Mouse (Mus musculus) effector memory CD4-positive, alpha-beta T cell, adult 5 months (primary cell): ENCODE measurements around the gene Egln2. TPM values are rescaled to one million over a fixed set of nuclear protein-coding genes. Genes with fewer than 3 reads are reported as not detected.

Experiments
- polyA plus RNA-seq: library from polyadenylated mRNA; unstranded; fragments of 100-300 nt; shearing (Covaris generic); gene quantifications from one replicate; pipeline ENCODE4 v1.2.1, GENCODE M21; 2017

The Egln2 gene
- 73.8 TPM for polyA plus RNA-seq

GRCm38 (mm10) chr7:27166614-27167474 lies at the start of gene Egln2:
Gene Egln2, minus strand, starts transcription at chr7:27166802.

GRCm38 (mm10) chr7:27195681-27196611 lies 29.3 kb upstream of the Egln2 start, which contains the start of the genes BC024978 and Snrpa:
Gene BC024978, plus strand, starts transcription at chr7:27195781.
Gene Snrpa, minus strand, starts transcription at chr7:27196271.

GRCm38 (mm10) chr7:27180837-27181695 lies 14.5 kb upstream of the Egln2 start, which contains the start of the genes Gm21983 and Mia:
Gene Gm21983, minus strand, starts transcription at chr7:27181086.
Gene Mia, minus strand, starts transcription at chr7:27181157.

GRCm38 (mm10) chr7:27178324-27179216 lies 12.0 kb upstream of the Egln2 start, which contains the start of gene Rab4b:
Gene Rab4b, minus strand, starts transcription at chr7:27178896.

GRCm38 (mm10) chr7:27153205-27153764 lies 13.3 kb downstream of the Egln2 start, which contains the start of gene Cyp2t4:
Gene Cyp2t4, plus strand, starts transcription at chr7:27153714.

GRCm38 (mm10) chr7:27119676-27120075 lies 46.9 kb downstream of the Egln2 start, which contains the start of gene Cyp2f2:
Gene Cyp2f2, plus strand, starts transcription at chr7:27119909.

Other genes with a start within 250 kb of the Egln2 start
- not detected for gene Cyp2a22, start 227.4 kb downstream of the Egln2 start, polyA plus RNA-seq
- not detected for gene Cyp2a12, start 137.7 kb downstream of the Egln2 start, polyA plus RNA-seq
- gene Cyp2f2, start 46.9 kb downstream of the Egln2 start, polyA plus RNA-seq = not detected
- gene Cyp2t4, start 13.1 kb downstream of the Egln2 start, polyA plus RNA-seq = not detected
- gene Rab4b, start 12.1 kb upstream of the Egln2 start, polyA plus RNA-seq = 141 TPM
- gene Gm21983, start 14.3 kb upstream of the Egln2 start, polyA plus RNA-seq = 0.65 TPM
- not detected for gene Mia, start 14.4 kb upstream of the Egln2 start, polyA plus RNA-seq
- 2.0 TPM for gene BC024978, start 29.0 kb upstream of the Egln2 start, polyA plus RNA-seq
- gene Snrpa, start 29.5 kb upstream of the Egln2 start, polyA plus RNA-seq = 67.6 TPM
- gene Itpkc, start 61.9 kb upstream of the Egln2 start, polyA plus RNA-seq = 20.4 TPM
- gene Coq8b, start 66.2 kb upstream of the Egln2 start, polyA plus RNA-seq = 14.5 TPM
- gene Numbl, start 91.6 kb upstream of the Egln2 start, polyA plus RNA-seq = 2.2 TPM
- gene Ltbp4, start 170.9 kb upstream of the Egln2 start, polyA plus RNA-seq = 1.6 TPM
- 56.3 TPM for gene Shkbp1, start 189.2 kb upstream of the Egln2 start, polyA plus RNA-seq
- 1.1 TPM for gene Gm20479, start 190.6 kb upstream of the Egln2 start, polyA plus RNA-seq